Mouse (Mus musculus) lung, postnatal 0 days (tissue): ENCODE measurements around the gene Zkscan8. TPM values are rescaled to one million over a fixed set of nuclear protein-coding genes. Genes with fewer than 3 reads are reported as not detected.
A peak's percentile ranks its signal among the peaks of the same experiment; 100 is the strongest.
"Not testable (repeated sequence)": the region's sequence is repeated elsewhere in the genome, so short reads cannot be mapped to it uniquely, and the experiment has no call there.

Experiments
- ATAC-seq: fragments of 200-750 bp; cut with Nextera tagmentation; 2 replicates; pipeline ENCODE4 v1.8.0; 2017; ENCODE audit warnings: moderate library complexity
- DNase-seq: peaks from one replicate; pipeline ENCODE4 v3.0.0-alpha.2; 2016; ENCODE audit warnings: low spot score
- H3K27ac ChIP-seq: fragments of 300-500 bp; sonication (generic); 2 replicates; pipeline ENCODE4 v1.5.1; 2014; ENCODE audit warnings: antibody characterized with exemption, mild to moderate bottlenecking, low read length, mixed read lengths
- H3K27me3 ChIP-seq: fragments of 300-500 bp; sonication (generic); replicated peaks from 2 replicates; pipeline ENCODE4 v1.6.1; 2014; ENCODE audit warnings: low read length, mixed read lengths; ENCODE audit not compliant: insufficient read depth
- H3K36me3 ChIP-seq: fragments of 300-500 bp; sonication (generic); 2 replicates; pipeline ENCODE4 v1.6.1; 2014; ENCODE audit warnings: low read length, mixed read lengths; ENCODE audit not compliant: insufficient read depth
- H3K4me1 ChIP-seq: fragments of 300-500 bp; sonication (generic); 2 replicates; pipeline ENCODE4 v1.6.1; 2014; ENCODE audit warnings: antibody characterized with exemption, low read depth, low read length, mixed read lengths; ENCODE audit not compliant: insufficient read depth
- H3K4me2 ChIP-seq: fragments of 300-500 bp; sonication (generic); replicated peaks from 2 replicates; pipeline ENCODE4 v1.6.1; 2014; ENCODE audit warnings: low read depth, mild to moderate bottlenecking, low read length, moderate library complexity, mixed read lengths
- H3K4me3 ChIP-seq: fragments of 300-500 bp; sonication (generic); 2 replicates; pipeline ENCODE4 v1.5.1; 2014; ENCODE audit warnings: low read depth, low read length
- H3K9ac ChIP-seq: fragments of 300-500 bp; sonication (generic); replicated peaks from 2 replicates; pipeline ENCODE4 v1.6.1; 2014; ENCODE audit warnings: low read depth, mild to moderate bottlenecking
- H3K9me3 ChIP-seq: fragments of 300-500 bp; sonication (generic); 2 replicates; pipeline ENCODE4 v1.6.1; 2016; ENCODE audit warnings: low read length, mixed read lengths
- CTCF ChIP-seq: IDR thresholded peaks from 2 replicates; pipeline ENCODE4 v1.5.1; 2016; ENCODE audit warnings: antibody characterized with exemption, mild to moderate bottlenecking
- EP300 ChIP-seq: IDR thresholded peaks from 2 replicates; pipeline ENCODE4 v1.6.1; 2016; ENCODE audit warnings: antibody characterized with exemption, mild to moderate bottlenecking, control low read depth
- WGBS: fragments of 180-500 bp; shearing (Covaris S2); extraction: QIAGEN DNeasy Blood & Tissue Kit; methylation state at CpG from one replicate; pipeline ENCODE4 v1.1.7; 2014; 5-methylcytosine and 5-hydroxymethylcytosine counted together
- polyA plus RNA-seq: library from polyadenylated mRNA; unstranded; fragments of >200 nt; fragmentation: Nextera tagmentation; extraction: Ambion mirVana; gene quantifications from 2 replicates; pipeline ENCODE4 v1.2.1, GENCODE M21; 2015

Zkscan8 gene
- polyA plus RNA-seq, 1 experiment from 2014 or later: 3.4 TPM

DNA sequence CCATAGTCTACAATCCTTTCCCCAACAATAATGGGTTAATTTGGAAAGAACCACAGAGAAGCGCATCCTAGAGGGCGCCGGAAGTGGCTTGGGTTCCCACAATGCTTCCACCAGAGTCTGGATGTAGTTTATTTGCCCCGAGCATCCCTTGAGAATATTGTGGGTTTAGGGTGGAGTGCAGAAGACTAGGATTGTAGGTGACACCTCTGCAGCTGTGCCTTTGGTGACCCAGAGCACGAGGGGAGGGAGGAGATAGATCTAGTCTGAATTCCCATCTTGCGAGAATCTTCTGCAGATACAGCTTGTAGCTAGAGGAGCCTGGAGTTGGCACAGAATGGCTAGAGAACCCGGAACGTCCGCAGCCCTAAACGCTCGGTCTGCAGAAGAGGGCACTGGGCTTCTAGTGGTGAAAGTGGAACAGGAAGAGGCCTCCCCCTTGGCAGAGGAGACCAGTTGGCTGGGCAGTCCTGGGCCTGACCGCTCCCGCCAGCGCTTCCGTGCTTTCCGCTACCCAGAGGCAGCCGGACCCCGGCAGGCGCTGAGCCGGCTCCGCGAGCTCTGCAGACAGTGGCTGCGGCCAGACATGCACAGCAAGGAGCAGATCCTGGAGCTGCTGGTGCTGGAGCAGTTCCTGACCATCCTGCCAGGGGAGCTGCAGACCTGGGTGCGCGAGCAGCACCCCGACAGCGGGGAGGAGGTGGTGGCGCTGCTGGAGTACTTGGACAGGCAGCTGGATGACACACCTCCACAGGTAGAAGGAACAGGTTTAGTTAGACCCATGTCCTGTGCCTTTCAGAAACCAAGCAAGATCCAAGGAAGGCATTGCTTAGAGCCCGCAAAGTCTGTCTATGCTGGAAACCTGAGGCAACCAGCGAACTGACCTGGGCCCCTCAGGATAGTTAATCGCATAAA, 51.9 kb downstream of the Zkscan8 start, which contains the start of the genes Zkscan4 and Gm10065:
Zkscan4 (plus strand) TSS at position 149 of the 912 bp plus-strand sequence.
Gm10065 (minus strand) TSS at position 683 of the 912 bp plus-strand sequence.
- not testable (repeated sequence) for H3K4me1 ChIP-seq, H3K27me3 ChIP-seq, H3K9me3 ChIP-seq, H3K36me3 ChIP-seq
- peak; percentile 92 for ATAC-seq
- peak within 1 kb of the TSS; percentile 51 for H3K4me3 ChIP-seq
- peak within 1 kb of the TSS; percentile 76 for H3K27ac ChIP-seq
- 4% methylated on average over 21 of the region's 31 CpGs for WGBS
- TF ChIP-seq EP300 (0 out of 2 replicates have a peak, but pooled peaks have one; percentile 14), CTCF (peak; percentile 51)
- H3K4me2 ChIP-seq: peak within 1 kb of the TSS; percentile 74
- H3K9ac ChIP-seq: peak within 1 kb of the TSS; percentile 41
- peak; percentile 81 for DNase-seq

DNA sequence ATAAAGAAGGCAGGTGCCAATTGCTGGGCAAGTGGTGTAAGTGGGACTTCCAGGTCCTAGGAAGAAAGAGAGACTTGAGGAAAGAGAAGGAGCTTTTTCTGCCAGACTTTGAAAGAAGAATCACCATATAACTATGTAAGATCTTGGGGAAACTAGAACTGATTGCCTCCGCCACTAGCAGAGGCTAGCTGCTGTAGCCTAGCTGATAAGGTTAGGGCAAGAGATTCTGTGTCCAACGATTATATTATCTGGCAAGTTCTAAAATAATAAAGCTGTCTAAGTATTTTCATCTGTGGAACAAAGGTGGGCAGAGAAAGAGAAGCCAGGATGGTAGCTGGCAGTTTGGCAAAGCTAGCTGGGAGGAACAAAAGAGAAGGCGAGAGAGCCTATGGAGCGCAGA, 58.5 kb downstream of the Zkscan8 start:
- no peak overlapping the region for H3K4me3 ChIP-seq
- no peaks in the 10 kb centered on the region for H3K4me1 ChIP-seq
- WGBS: 44% methylated on average over 4 of the region's 4 CpGs
- no peaks in the 10 kb centered on the region for H3K27me3 ChIP-seq
- no peak overlapping the region for H3K4me2 ChIP-seq
- DNase-seq: no peak
- H3K9me3 ChIP-seq: no peaks in the 10 kb centered on the region
- no peak overlapping the region for H3K9ac ChIP-seq
- TF ChIP-seq EP300 (no peak), CTCF (no peak)
- no peaks in the 10 kb centered on the region for H3K36me3 ChIP-seq
- no peak for ATAC-seq
- no peak overlapping the region for H3K27ac ChIP-seq

DNA sequence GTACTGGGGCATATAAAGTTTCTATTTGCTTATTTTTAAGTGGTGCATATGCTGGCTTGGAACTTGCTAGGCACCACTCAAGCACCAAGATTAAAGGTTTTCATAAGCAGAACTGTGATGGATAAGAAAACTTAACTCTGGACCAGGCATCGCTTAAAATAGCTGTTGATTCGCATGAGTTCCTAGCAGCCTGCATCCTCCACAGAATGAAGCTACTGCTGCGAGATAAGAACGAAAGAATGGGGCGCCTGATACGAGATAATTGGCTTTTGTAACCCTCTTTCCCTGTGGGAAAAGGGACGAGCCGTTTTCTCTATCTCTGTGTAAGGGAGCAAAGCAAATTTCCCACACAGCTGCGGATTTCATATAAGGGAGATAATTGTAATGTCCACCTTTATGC, 61.8 kb downstream of the Zkscan8 start:
- 26% methylated on average over 9 of the region's 9 CpGs for WGBS
- Histone ChIP-seq H3K4me3 (no peak overlapping the region), H3K9ac (no peak overlapping the region), H3K4me2 (peak overlapping the region; percentile 91; the same call in 1 of the 2 replicates), H3K27me3 (no peaks in the 10 kb centered on the region), H3K27ac (no peak overlapping the region), H3K9me3 (no peaks in the 10 kb centered on the region), H3K36me3 (no peaks in the 10 kb centered on the region), H3K4me1 (no peaks in the 10 kb centered on the region)
- ATAC-seq: peak; percentile 29
- no peak for DNase-seq
- TF ChIP-seq EP300 (no peak), CTCF (no peak)

DNA sequence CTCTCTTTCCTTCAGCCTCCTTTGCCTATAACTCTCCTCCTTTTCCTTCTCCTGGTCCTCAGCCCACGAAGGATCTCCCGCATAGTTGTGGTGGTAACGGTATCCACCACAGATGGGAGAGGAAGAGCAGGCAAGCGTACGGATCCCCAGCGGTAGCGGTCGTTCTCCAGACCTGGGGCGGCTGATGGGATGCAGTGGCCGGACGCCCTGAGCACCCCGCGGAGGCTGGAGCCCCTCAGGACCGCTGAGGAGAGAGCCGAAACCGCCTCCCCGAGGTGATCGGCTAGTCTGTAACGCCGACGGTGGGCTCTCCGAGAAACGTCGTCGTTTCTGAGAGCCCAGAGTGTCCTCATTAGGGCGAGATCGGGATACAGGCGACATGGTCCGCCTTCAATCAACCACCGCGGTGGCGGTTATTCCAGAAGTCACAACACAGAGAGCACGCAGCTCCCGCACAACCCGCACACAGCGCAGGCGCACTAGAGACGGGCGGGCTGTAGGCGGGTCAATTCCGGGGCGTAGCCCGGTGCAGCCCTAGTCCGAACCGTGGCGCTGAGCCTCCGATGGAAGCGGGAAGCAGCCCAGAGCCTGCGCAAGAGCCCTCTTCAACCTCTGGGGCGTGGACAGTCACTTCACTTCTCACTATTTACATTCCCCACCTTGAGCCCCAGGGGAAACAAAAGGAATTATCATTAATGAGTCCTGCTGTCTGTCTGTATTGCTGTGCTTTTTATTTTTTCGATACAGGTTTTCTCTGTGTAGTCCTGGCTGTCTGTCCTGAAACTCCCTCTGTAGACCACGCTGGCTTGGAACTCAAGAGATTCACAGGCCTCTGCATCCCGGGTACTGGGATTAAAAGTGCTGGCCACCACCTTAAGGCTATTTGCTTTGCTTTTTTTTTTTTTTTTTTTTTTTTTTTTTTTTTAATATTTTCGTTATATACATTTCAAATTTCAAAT, 62.6 kb downstream of the Zkscan8 start, which contains the start of gene Nkapl:
Nkapl (minus strand) TSS at position 449 of the 959 bp plus-strand sequence.
- Histone ChIP-seq H3K9me3 (no peaks in the 10 kb centered on the region), H3K4me1 (no peaks in the 10 kb centered on the region), H3K9ac (peak within 1 kb of the TSS; percentile 72), H3K36me3 (no peaks in the 10 kb centered on the region), H3K4me2 (peak within 1 kb of the TSS; percentile 91), H3K27me3 (no peaks in the 10 kb centered on the region), H3K27ac (peak within 1 kb of the TSS; percentile 81), H3K4me3 (peak within 1 kb of the TSS; percentile 64)
- peak; percentile 95 for DNase-seq
- TF ChIP-seq CTCF (peak; percentile 12; the same call in 1 of the 2 replicates), EP300 (peak; percentile 42; the same call in 1 of the 2 replicates)
- WGBS: 2% methylated on average over 54 of the region's 54 CpGs
- peak; percentile 100 for ATAC-seq

DNA sequence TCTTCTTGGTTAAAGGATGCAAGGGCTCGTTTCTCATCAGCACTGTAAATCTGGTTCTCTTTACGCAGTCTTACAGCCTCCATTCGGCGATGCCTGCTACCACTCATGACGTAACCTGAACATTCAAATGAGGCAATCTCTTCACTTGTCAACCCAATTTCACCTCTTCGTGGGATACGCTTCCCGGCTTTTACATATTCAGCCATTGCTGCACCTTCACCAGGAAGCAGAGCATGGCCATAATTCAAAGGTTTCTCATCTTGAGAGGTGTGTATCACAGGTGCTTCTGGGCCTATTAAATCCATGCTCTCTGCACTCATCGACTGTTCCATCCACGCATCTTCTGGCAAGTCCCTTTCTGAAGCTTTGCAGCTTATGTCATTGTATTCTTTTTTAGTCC, 63.6 kb downstream of the Zkscan8 start:
- H3K27me3 ChIP-seq: no peaks in the 10 kb centered on the region
- DNase-seq (no peak), ATAC-seq (no peak)
- no peaks in the 10 kb centered on the region for H3K9me3 ChIP-seq
- H3K4me3 ChIP-seq: no peak overlapping the region
- H3K9ac ChIP-seq: no peak overlapping the region
- WGBS: 88% methylated on average over 10 of the region's 10 CpGs
- H3K4me1 ChIP-seq: no peaks in the 10 kb centered on the region
- H3K36me3 ChIP-seq: no peaks in the 10 kb centered on the region
- TF ChIP-seq CTCF: no peak
- TF ChIP-seq EP300: no peak
- H3K4me2 ChIP-seq: no peak overlapping the region
- H3K27ac ChIP-seq: no peak overlapping the region

Other genes with a start within 250 kb of the Zkscan8 start
- gene Gpx5, start 238.4 kb downstream of the Zkscan8 start, polyA plus RNA-seq: not detected in 2 replicates
- 0.21 and 0.27 TPM in 2 replicates for gene Gpx6, start 219.0 kb downstream of the Zkscan8 start, polyA plus RNA-seq
- not detected in 2 replicates for gene Olfr1367, start 184.2 kb downstream of the Zkscan8 start, polyA plus RNA-seq
- gene Zscan12, start 168.3 kb downstream of the Zkscan8 start, polyA plus RNA-seq: 6.4 and 6.8 TPM in 2 replicates
- 46.3 and 54.3 TPM in 2 replicates for gene Zkscan3, start 128.4 kb downstream of the Zkscan8 start, polyA plus RNA-seq
- gene Pgbd1, start 90.1 kb downstream of the Zkscan8 start, polyA plus RNA-seq: 0.87 TPM in 2 replicates
- 30.2 and 33.0 TPM in 2 replicates for gene Zscan26, start 77.4 kb downstream of the Zkscan8 start, polyA plus RNA-seq
- 9.1 and 10.5 TPM in 2 replicates for gene Nkapl, start 62.6 kb downstream of the Zkscan8 start, polyA plus RNA-seq
- 5.1 and 5.2 TPM in 2 replicates for gene Zkscan4, start 52.2 kb downstream of the Zkscan8 start, polyA plus RNA-seq
- not detected in 2 replicates for gene Gm10065, start 51.7 kb downstream of the Zkscan8 start, polyA plus RNA-seq
- gene AK157302, start 35.9 kb downstream of the Zkscan8 start, polyA plus RNA-seq: 0.31 and 0.39 TPM in 2 replicates
- 3.3 and 5.8 TPM in 2 replicates for gene Gm11273, start 29.7 kb downstream of the Zkscan8 start, polyA plus RNA-seq
- 0.06 TPM in 1 of 2 replicates, not detected in the other for gene Olfr1366, start 11.7 kb upstream of the Zkscan8 start, polyA plus RNA-seq
- gene Olfr1535, start 28.8 kb upstream of the Zkscan8 start, polyA plus RNA-seq: 0.05 TPM in 1 of 2 replicates, not detected in the other
- gene Olfr1364, start 50.6 kb upstream of the Zkscan8 start, polyA plus RNA-seq: not detected in 2 replicates
- not detected in 2 replicates for gene Olfr1362, start 82.9 kb upstream of the Zkscan8 start, polyA plus RNA-seq
- gene Olfr11, start 111.4 kb upstream of the Zkscan8 start, polyA plus RNA-seq: not detected in 2 replicates
- not detected in 2 replicates for gene Olfr1361, start 132.3 kb upstream of the Zkscan8 start, polyA plus RNA-seq
- not detected in 2 replicates for gene Olfr1360, start 146.3 kb upstream of the Zkscan8 start, polyA plus RNA-seq
- gene Olfr1359, start 167.0 kb upstream of the Zkscan8 start, polyA plus RNA-seq: not detected in 2 replicates
- gene Hist1h2bl, start 185.0 kb upstream of the Zkscan8 start, polyA plus RNA-seq: not detected in 2 replicates
- gene Hist1h2ai, start 185.3 kb upstream of the Zkscan8 start, polyA plus RNA-seq: 5.4 TPM in 1 of 2 replicates, not detected in the other
- gene Hist1h3h, start 186.5 kb upstream of the Zkscan8 start, polyA plus RNA-seq: 2.0 TPM in 1 of 2 replicates, not detected in the other
- gene Hist1h2bm, start 190.9 kb upstream of the Zkscan8 start, polyA plus RNA-seq: 0.66 and 0.67 TPM in 2 replicates
- not detected in 2 replicates for gene Hist1h4j, start 203.9 kb upstream of the Zkscan8 start, polyA plus RNA-seq
- gene Hist1h4k, start 219.4 kb upstream of the Zkscan8 start, polyA plus RNA-seq: 0.84 and 0.89 TPM in 2 replicates
- 7.5 and 9.4 TPM in 2 replicates for gene Hist1h2ak, start 222.7 kb upstream of the Zkscan8 start, polyA plus RNA-seq
- gene Hist1h2bn, start 223.0 kb upstream of the Zkscan8 start, polyA plus RNA-seq: 1.1 and 1.3 TPM in 2 replicates
- gene Hist1h1b, start 249.5 kb upstream of the Zkscan8 start, polyA plus RNA-seq: 1.4 and 2.4 TPM in 2 replicates